Mouse (Mus musculus) ES-Bruce4 (cell line): ENCODE results near the gene Pphln1.

ENCODE experiments used
- CTCF ChIP-seq: IDR thresholded peaks from one replicate; pipeline ENCODE4 v1.8.1; 2011; ENCODE audit warnings: low read depth, low read length
- POLR2A ChIP-seq: IDR thresholded peaks from one replicate; pipeline ENCODE4 v1.8.1; 2011; ENCODE audit warnings: low read length; ENCODE audit not compliant: insufficient read depth

DNA sequence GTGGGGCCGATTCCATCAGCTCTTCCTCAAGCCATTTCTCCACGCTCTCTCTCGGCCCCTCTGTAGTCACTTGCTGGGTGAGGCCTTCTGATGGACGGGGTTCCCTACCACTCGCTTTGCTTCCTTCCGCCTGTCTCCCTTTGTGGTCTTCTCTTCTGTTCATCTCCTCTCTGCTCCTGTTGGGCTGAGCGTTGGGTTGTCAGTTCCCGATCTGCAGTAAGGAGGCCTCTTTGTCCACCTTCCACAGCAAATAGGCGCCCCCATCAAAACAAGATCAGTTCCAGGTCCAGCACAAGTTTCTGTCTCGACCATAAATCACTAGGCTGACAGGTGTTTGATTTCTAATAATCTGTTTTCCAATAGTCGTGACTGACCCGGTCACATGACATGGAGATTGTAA is 37.8 kb downstream of the Pphln1 start:
- no peak for TF ChIP-seq CTCF
- TF ChIP-seq POLR2A = no peak
